Mouse (Mus musculus): ENCODE results near the gene Map4k5.

DNA sequence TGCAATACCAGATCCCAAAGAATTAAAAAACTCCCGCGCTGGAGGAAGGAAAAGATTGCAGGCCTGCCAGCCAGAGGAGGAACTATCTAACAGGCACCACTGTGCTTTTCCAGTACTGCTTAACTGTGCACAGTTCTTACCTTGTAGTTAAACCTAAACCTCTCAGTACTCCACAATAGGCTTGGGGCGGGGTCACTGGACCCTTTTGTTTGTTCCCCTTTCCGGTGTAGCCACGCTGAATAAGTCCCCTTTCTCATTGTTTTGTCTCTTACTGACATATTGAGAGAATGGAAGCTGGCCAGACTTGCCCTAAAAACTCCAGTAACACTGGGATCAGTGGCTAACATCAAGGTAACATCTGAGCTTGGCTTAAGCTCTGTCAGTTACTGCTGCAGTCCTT is 44.7 kb upstream of the Map4k5 start:
- TF ChIP-seq CTCF (IDR thresholded peaks at IDR 0.05; ENCODE audit: borderline replicate concordance, extremely low read depth, insufficient read depth, insufficient read length) (no peak), POLR2A (IDR thresholded peaks at IDR 0.05; ENCODE audit: borderline replicate concordance, extremely low read depth, insufficient read depth, insufficient read length, poor library complexity, severe bottlenecking) (no peak)

Measured in brain, embryonic 14.5 days (tissue).